Mouse (Mus musculus) liver, adult 2 months (tissue): Measurements from ENCODE around the gene Cldn14.

Experiments used
- CTCF ChIP-seq: fragments of 200-500 bp; IDR thresholded peaks from 2 replicates; pipeline ENCODE4 v1.5.1; 2011; ENCODE audit warnings: low read depth, low read length, control low read depth
- POLR2A ChIP-seq: fragments of 200-500 bp; IDR thresholded peaks from 2 replicates; pipeline ENCODE4 v1.6.1; 2011; ENCODE audit warnings: low read length, control low read depth; ENCODE audit not compliant: insufficient read depth; ENCODE audit errors: extremely low read depth

DNA sequence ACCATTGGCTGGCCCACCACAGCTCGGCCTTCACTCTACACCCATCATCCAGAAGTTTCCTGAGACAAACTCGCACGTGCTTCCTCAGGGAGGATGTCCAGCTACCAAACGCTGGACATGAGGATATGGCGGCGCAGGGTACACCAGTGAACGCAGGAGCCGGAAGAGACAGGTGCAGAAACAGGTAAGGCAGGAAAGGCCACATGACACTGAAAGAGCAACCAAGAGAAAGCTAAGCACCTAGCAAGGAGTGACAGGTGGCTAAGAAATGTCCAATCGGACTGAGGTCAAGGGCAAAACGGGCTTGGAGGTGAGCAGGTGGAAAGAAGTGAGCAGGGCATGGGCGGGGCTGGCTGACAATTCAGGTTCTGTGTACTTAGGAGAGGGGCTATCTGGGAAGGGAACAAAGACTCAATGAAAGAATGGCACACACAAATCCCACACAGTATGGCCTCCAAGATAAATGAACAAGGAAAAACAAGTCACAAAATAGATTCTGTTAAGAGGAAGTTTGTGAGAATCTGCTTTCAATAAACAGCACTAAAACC is 47.5 kb downstream of the Cldn14 start:
- TF ChIP-seq POLR2A (no peak), CTCF (no peak)
